Comparison of ENCODE assay signal across 10 mouse cellular contexts in genomic region chr5:67633831-67634268, GRCm38 (mm10). TPM values are rescaled to one million over a fixed set of nuclear protein-coding genes. Genes with fewer than 3 reads are reported as not detected.
DNase-seq lines count a peak whose midpoint lies in the region; ATAC-seq lines count a peak whose summit lies in the region.
"Had no signal": no experiment of that assay in that cellular context is flagged by ENCODE, and none has a peak within 500 bp of the region (broad histone marks: within the 10 kb centered on the region; RNA-seq: fewer than 3 reads in every experiment).

No protein-coding gene starts in this region.

- WGBS in intestine, embryonic 14.5 days = 28% methylated on average over 10 of the region's 10 CpGs
- WGBS in intestine, embryonic 16.5 days = 37% methylated on average over 10 of the region's 10 CpGs
- 8% methylated on average over 10 of the region's 10 CpGs for WGBS in embryonic facial prominence, embryonic 10.5 days
- WGBS in hindbrain, embryonic 15.5 days = 12% methylated on average over 10 of the region's 10 CpGs

- no peak overlapping the region for H3K9ac ChIP-seq in intestine, embryonic 14.5 days (ENCODE audit: low read length)
- no peak overlapping the region for H3K9ac ChIP-seq in intestine, embryonic 16.5 days (ENCODE audit: low read depth, low read length)
- no peak overlapping the region for H3K9ac ChIP-seq in hindbrain, embryonic 15.5 days
- H3K9ac ChIP-seq: limb, embryonic 12.5 days had no signal

- no peak for ATAC-seq in intestine, embryonic 14.5 days (replicated peaks; ENCODE audit: low FRiP score, low TSS enrichment, low read depth)
- no peak for ATAC-seq in intestine, embryonic 16.5 days
- ATAC-seq in hindbrain, embryonic 15.5 days (ENCODE audit: low FRiP score, low read depth) = peak; percentile 49; the same call in 1 of the 2 replicates

- peaks cover 3% of the 10 kb centered on the region; the same call in 1 of the 2 replicates for H3K4me1 ChIP-seq in intestine, embryonic 14.5 days (replicated peaks; ENCODE audit: control insufficient read depth, insufficient read depth, low read length)
- H3K4me1 ChIP-seq in intestine, embryonic 16.5 days (ENCODE audit: control insufficient read depth, insufficient read depth, low read length) = no peaks in the 10 kb centered on the region
- peaks cover 29% of the 10 kb centered on the region for H3K4me1 ChIP-seq in embryonic facial prominence, embryonic 10.5 days
- H3K4me1 ChIP-seq in hindbrain, embryonic 15.5 days (replicated peaks) = peaks cover 16% of the 10 kb centered on the region; the same call in 1 of the 2 replicates

- no peak overlapping the region for H3K27ac ChIP-seq in intestine, embryonic 14.5 days (ENCODE audit: low read depth)
- no peak overlapping the region for H3K27ac ChIP-seq in intestine, embryonic 16.5 days (ENCODE audit: low read length)
- H3K27ac ChIP-seq in embryonic facial prominence, embryonic 10.5 days (replicated peaks) = peak overlapping the region; percentile 20
- H3K27ac ChIP-seq in hindbrain, embryonic 15.5 days (replicated peaks) = peak overlapping the region; percentile 26
- H3K27ac ChIP-seq: limb, embryonic 12.5 days had no signal

- no peaks in the 10 kb centered on the region for H3K27me3 ChIP-seq in intestine, embryonic 14.5 days (replicated peaks; ENCODE audit: control insufficient read depth, insufficient read depth, low read length)
- no peaks in the 10 kb centered on the region for H3K27me3 ChIP-seq in intestine, embryonic 16.5 days (replicated peaks; ENCODE audit: control insufficient read depth, insufficient read depth, low read length)
- H3K27me3 ChIP-seq in embryonic facial prominence, embryonic 10.5 days (replicated peaks; ENCODE audit: low read depth, poor library complexity, severe bottlenecking) = peaks cover 7% of the 10 kb centered on the region
- no peaks in the 10 kb centered on the region for H3K27me3 ChIP-seq in hindbrain, embryonic 15.5 days

- peak; percentile 51 for DNase-seq in intestine, embryonic 14.5 days (ENCODE audit: low spot score)
- DNase-seq in embryonic facial prominence, embryonic 10.5 days (ENCODE audit: low spot score) = peak; percentile 50
- DNase-seq in neural tube, embryonic 10.5 days (ENCODE audit: extremely low spot score, low spot score) = peak; percentile 60
- DNase-seq in left cerebral cortex, adult 11 months (ENCODE audit: low spot score) = no peak
- DNase-seq in right cerebral cortex, postnatal 25 days = no peak
- DNase-seq in layer of hippocampus, postnatal 25 days (ENCODE audit: extremely low spot score in 1 of 2, low spot score in 1 of 2) = no peak

- no peaks in the 10 kb centered on the region for H3K9me3 ChIP-seq in intestine, embryonic 14.5 days (ENCODE audit: control insufficient read depth, low read length)
- H3K9me3 ChIP-seq in intestine, embryonic 16.5 days (ENCODE audit: control insufficient read depth, low read length) = no peaks in the 10 kb centered on the region
- H3K9me3 ChIP-seq in embryonic facial prominence, embryonic 10.5 days = no peaks in the 10 kb centered on the region
- H3K9me3 ChIP-seq in hindbrain, embryonic 15.5 days = no peaks in the 10 kb centered on the region
- H3K9me3 ChIP-seq: G1E; limb, embryonic 12.5 days had no signal

- H3K4me2 ChIP-seq in intestine, embryonic 14.5 days (ENCODE audit: low read length) = no peak overlapping the region
- H3K4me2 ChIP-seq in intestine, embryonic 16.5 days (ENCODE audit: low read depth, low read length) = no peak overlapping the region
- peak overlapping the region; percentile 28 for H3K4me2 ChIP-seq in hindbrain, embryonic 15.5 days
- H3K4me2 ChIP-seq: limb, embryonic 12.5 days had no signal

- H3K4me3 ChIP-seq in intestine, embryonic 14.5 days (ENCODE audit: low read depth, low read length) = no peak overlapping the region
- H3K4me3 ChIP-seq in intestine, embryonic 16.5 days (ENCODE audit: low read length) = no peak overlapping the region
- no peak overlapping the region for H3K4me3 ChIP-seq in embryonic facial prominence, embryonic 10.5 days
- H3K4me3 ChIP-seq in hindbrain, embryonic 15.5 days = no peak overlapping the region
- H3K4me3 ChIP-seq: limb, embryonic 12.5 days had no signal

- no peaks in the 10 kb centered on the region for H3K36me3 ChIP-seq in intestine, embryonic 14.5 days (ENCODE audit: control insufficient read depth, insufficient read depth, low read length)
- no peaks in the 10 kb centered on the region for H3K36me3 ChIP-seq in intestine, embryonic 16.5 days (ENCODE audit: control insufficient read depth, insufficient read depth, low read length)
- H3K36me3 ChIP-seq in embryonic facial prominence, embryonic 10.5 days (replicated peaks) = no peaks in the 10 kb centered on the region
- H3K36me3 ChIP-seq in hindbrain, embryonic 15.5 days = peaks cover 8% of the 10 kb centered on the region; the same call in 1 of the 2 replicates
- H3K36me3 ChIP-seq: limb, embryonic 12.5 days had no signal

RNA-seq across cellular contexts. Expression of gene Shisa3, which starts 26.2 kb away (rescaled TPM):
- 15.2 and 17.1 TPM in 2 replicates for polyA plus RNA-seq in intestine, embryonic 14.5 days (2014; fragmentation: Nextera tagmentation; extraction: Ambion mirVana)
- polyA plus RNA-seq in intestine, embryonic 16.5 days (2015; fragmentation: Nextera tagmentation; extraction: Ambion mirVana) = 14.2 and 15.1 TPM in 2 replicates
- 3.5 and 6.7 TPM in 2 replicates for polyA plus RNA-seq in embryonic facial prominence, embryonic 10.5 days (2016; fragmentation: Nextera tagmentation; extraction: Ambion mirVana)
- 4.2 and 4.7 TPM in 2 replicates for polyA plus RNA-seq in hindbrain, embryonic 15.5 days (2015; fragmentation: Nextera tagmentation; extraction: Ambion mirVana)
- total RNA-seq in layer of hippocampus, postnatal 25 days (2021) = under 1 TPM; 0.27 to 0.68 TPM
- polyA plus RNA-seq: G1E had no signal

Comparison
In these comparisons a context has a peak if more than half of its experiments do, and no peak if none do; other contexts are left out.
1. DNase-seq: peak in intestine, embryonic 14.5 days (single experiment), embryonic facial prominence, embryonic 10.5 days (single experiment) and neural tube, embryonic 10.5 days (single experiment); none in left cerebral cortex, adult 11 months (single experiment), right cerebral cortex, postnatal 25 days (single experiment) and layer of hippocampus, postnatal 25 days (0 of 2).
2. H3K27ac ChIP-seq: peak in embryonic facial prominence, embryonic 10.5 days (single experiment) and hindbrain, embryonic 15.5 days (single experiment); none in intestine, embryonic 14.5 days (single experiment) and intestine, embryonic 16.5 days (single experiment).